Mouse (Mus musculus): ENCODE measurements around the gene Opa1. TPM values are rescaled to one million over a fixed set of nuclear protein-coding genes. Genes with fewer than 3 reads are reported as not detected.

Gene Opa1
- total RNA-seq, 2 experiments from 2014 or later, result 76.6 to 82.4 TPM

DNA sequence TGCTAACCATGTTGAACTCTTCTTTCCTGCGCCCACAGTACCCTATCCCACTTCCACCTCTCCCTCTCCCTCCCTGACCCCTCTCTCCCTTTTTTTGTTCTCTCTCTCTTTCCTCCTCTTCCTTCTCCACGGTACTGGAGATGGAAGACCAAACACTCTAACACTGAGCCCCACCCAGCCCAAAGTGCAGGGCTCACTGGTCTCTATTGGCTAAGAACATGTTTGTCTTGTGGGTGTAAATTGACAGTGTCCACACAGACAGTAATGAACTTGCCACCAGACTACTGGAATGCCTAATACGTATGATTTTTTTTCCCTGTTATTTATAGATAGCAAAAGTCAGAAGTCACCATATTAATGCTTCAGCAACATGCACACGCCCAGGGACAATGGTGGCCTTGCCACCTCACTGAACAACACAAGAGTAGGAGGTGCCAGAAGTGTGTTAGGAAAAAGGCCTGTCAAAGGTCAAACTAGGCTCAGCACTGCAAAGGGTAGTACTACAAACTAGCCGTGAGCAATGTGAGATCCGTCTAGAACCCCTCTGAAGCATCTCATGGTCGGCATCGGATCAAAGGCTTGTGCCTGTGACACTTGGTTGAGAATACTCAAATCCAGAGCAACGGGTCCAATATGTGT lies 77.2 kb downstream of the Opa1 start:
- no peak for DNase-seq

DNA sequence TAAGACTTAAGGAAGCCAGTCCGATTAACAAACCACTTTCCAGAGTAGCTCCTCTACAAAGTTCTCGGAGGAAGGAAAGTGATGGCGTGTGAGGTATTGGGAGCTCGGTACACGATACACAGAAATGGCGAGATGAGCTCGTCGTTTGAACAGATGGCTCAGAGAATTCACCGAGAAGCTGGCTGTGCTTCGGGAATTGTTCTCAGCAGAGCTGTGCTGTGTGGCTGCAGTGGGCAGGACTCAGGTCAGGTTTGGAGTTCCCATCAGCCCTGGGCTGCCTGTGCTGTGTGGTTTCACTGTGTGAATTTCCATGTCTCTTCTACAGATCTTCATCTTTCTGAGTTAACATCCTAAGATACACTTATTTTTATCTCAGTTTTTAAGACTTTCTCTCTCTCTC lies 77.8 kb downstream of the Opa1 start:
- DNase-seq, result no peak

DNA sequence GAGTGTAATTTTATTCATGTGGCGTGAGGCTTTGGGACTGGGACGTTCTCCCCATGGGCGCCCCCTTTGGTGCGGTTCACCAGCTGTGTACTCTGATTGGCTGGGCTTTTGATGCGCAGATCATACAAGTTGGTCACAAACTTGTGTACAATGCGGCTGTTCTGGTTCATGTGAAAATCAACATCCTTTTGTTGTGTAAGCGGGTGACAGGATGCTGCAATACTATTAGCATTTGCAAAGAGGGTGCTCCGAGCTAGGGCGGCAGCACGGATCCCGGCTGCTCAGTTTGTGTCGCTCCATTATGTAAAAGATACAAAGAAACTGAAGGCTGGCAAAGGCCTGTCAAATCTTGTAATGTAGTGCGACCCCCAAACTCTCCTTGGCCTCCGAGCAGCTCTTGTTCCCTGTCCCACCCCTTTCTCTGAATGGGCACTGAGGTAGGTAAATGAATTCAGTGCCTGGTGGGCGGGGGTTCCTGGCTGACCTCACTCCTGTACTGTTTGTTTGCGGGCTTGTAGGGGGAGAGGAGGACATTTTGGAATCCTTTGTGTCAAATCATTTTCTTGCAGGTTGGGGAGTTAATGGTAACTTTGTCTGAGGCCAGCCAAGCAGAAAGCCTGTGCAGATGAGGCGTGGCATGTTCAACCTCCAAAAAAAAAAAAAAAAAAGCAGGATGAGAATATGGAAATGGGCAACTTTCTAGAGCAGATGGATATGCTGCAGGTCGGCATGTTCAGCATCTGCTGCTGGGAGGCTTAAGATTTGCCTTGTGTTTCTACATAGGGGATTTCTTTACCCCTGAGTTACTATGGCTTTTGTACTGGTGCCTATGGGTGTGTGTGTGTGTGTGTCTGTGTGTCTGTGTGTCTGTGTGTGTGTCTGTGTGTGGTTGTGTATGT lies 78.8 kb downstream of the Opa1 start:
- no peak for DNase-seq

- DNase-seq, result no peak
Observed at GRCm38 (mm10) chr16:29659101-29659810, 80.1 kb downstream of the Opa1 start.

DNA sequence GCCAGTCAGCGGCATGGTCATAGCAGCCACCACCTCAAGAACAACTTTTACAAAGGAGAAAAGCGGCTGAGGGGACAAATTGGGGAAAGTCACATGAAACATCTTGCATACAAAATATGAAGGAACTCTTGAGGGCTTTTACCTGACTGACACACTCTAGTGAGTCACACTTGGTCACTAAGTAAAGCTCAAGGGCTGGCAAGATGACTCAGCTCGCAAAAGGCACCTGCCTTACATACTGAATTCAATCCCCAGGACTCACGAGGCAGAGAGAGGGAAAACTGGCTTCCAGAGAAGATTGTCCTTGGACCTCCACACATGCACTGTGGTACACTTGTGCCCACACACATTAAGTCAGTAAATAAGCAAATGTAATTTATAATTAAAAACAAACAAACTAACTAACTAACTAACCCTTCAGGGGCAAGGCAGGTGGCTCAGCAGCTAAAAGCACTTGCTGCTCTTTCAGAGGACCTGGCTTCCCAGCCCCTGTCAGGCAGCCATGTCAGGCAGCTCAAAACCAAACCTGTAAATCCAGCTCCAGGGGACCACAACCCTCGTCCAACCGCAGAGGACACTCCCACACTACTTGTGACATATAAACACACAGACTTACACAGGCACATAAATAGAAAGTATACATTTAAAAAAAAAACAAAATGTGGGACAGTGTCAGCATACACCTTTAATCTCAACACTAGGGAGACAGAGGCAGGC lies 84.1 kb downstream of the Opa1 start:
- no peak for DNase-seq

DNA sequence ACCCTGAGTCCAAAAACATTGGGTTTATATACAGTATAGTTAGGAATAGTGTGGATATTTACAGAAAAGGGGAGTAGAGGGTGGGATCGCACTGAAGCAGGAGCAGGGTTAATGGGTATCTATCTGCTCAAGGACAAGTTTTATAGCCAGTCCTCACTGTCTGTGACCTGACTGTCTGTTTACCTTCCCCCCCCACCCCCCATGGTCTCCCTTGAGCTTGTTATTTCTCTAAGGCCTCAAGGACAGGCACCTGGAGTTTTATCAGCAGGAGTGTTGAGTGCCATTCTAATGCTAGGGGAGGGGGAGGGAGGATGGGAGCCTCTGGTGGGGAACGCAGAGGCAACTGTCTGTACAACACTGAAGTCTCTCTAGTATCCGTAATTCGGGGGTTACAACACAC lies 85.3 kb downstream of the Opa1 start:
- no peak for DNase-seq

- DNase-seq, result no peak
Observed at GRCm38 (mm10) chr16:29666991-29667701, 88.0 kb downstream of the Opa1 start.

DNA sequence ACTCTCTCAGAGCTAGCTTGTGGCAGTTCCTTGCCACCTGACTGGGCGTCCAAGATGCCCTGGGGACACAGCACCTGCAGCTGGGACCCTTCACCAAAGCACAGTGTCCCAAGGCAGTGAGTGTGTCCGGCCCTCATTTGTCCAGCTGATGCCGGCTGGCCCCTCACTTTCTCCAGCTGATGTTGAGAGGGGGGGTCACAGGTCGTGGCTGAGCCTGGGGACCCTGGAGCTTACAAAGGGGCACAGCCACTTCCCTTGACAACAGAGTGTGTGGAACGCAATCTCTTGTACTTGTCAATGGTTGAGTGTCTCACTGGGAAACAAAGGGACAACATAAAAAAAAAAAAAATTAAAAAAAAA lies 88.5 kb downstream of the Opa1 start:
- DNase-seq, result no peak

- DNase-seq, result no peak
Observed at GRCm38 (mm10) chr16:29668451-29668850, 89.3 kb downstream of the Opa1 start.

DNA sequence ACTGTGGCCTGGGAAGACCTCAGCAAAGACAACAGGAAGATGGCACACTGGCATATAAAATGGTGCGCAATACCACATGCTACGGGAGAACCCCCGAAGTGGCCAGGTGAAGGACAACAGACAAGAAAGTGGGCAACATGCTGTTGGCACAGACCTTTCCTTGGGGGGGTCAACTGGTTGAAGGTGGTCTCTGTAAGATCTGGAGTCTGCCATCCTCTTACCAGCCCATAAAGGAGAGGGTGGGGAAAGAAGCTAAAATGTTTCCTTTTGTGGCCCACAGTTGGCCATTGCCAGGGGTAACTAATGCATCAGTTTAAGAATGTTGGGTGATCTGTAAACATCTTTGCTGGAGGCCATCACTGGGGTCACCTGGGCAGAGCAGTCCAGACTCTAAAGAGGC lies 91.7 kb downstream of the Opa1 start:
- DNase-seq, result no peak

DNA sequence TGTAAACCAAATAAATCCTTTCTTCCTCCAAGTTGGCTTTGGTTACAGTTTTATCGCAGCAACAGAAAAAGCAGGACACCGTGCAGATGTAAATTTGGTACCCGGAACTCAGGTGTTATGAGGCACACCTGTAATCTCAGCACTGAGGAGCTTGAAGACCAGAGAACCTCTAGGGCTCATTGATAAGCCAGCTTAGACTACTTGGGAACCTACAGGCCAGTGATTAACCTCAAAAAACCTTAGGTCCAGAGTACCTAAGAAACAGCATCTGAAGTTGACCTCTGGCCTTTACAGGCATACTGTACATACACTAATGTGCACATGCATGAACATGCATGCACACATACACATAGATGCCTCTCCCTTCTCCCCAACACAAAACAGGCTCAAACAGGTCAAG lies 94.1 kb downstream of the Opa1 start:
- DNase-seq, result no peak

DNA sequence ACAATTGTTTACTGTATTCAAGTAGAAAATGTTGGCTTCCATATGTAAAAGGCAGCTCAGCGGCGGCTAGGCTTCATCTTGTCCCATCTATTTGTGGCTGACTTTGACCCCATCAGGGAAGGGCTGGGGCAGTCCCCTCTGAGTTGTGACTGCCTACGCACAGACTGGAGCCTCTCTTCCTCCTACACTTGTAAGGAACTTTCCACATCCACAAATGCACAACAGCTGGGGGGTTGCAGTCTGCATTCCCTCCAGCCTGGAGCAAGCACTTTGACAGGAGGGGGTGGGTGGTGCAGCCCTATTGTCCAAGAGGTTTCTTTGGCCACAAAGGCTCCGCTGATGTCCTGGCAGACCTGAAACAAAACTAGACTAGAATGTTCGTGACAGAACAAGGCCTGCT lies 100.5 kb downstream of the Opa1 start:
- no peak for DNase-seq

DNA sequence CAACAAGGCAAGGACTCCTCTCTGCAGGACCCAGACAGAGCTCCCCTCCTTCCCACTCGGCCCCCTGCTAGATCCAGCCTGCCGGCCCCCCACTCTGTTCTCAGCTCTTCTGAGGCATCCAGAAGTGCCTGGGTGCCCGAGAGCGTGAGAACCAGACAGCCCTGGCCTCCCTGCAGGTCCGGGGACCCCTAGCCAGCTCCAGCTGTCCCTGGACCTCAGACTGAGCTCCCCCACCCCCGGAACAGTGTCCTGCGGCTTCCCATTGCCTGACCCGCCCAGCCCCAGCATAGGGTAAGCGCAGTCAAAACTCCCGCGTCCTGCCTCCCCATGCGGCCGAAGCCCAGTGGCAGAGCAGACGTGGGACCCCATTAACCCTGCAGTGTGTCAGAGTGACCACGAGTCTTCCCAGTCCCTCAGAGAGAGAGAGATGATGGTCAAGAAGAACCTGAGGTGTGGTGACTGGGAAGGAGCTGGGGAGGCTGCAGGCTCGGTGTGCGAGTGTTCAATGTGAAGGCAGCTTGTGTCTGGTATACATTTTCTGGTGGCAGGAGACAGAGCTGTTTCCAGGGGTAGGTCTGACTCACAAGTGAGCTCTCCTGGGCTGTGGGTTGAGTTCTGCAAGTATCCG lies 101.5 kb downstream of the Opa1 start:
- no peak for DNase-seq

DNA sequence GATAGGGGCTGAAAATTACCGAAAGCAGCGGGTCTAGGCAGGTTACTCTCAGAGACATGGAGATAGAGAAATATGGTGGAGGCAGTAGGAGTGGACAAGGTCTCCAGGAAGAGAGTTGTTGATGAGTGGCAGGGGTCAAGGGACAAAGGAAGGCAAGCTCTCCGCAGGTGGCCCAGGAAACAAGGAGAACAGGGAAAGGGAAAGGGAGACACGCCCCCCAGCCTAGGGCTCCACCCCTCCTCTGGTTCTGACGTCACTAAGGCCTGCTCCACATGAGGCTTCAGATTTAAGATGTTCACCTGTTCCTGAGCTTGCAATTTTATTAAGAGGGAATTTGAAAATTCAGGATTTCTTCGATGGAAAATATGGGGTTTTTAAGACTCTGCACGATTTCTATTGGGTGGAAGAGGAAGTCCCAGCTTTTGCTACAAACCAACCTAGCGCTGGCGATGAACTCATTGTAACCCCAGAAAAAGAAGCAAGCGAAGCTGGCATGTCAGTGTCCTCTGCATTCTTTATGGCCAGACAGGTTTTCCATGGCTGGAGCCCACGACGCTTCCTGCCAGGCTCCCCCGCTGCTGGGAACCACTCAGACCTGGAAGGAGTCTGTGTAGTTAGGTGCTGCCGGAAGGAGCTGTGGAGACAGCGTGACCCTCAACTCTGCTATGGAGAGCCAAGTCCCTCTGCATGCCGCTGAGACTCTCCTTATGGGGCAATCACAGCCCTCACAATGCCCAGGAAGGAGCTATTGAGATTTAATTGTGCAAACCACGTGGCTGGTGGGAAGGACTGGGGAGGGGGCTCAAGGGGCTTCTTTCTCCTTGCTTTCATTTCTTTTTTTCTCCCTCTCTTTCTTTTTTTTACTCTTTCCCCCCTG lies 103.7 kb downstream of the Opa1 start:
- DNase-seq, result no peak

GRCm38 (mm10) chr16:29683563-29683962 lies 104.4 kb downstream of the Opa1 start:
- DNase-seq, result no peak

GRCm38 (mm10) chr16:29684111-29684510 lies 105.0 kb downstream of the Opa1 start:
- no peak for DNase-seq

DNA sequence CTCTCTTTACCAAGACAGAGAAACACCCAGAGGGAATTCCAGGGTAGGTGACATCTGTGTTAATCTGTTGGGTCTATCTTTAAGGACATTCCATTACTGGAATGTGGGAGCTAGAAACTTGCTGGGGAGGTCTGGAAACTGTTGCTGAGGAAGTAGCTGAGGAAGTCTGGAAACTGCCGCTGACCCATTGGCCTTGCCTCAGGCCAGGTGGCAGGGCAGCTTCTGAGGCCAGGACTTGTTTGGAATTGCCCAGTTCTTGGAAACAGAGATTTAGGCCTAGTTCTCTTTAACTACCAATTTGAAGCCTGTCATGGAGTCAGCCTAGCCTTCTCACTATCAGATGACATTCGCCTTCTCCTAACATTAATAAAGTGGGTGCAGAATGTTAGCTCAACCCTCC lies 105.5 kb downstream of the Opa1 start:
- DNase-seq, result no peak

GRCm38 (mm10) chr16:29686141-29686540 lies 107.0 kb downstream of the Opa1 start:
- DNase-seq, result no peak

- no peak for DNase-seq
Observed at GRCm38 (mm10) chr16:29687987-29688885, 109.1 kb downstream of the Opa1 start.

Measured in gastrocnemius, postnatal 25 days (tissue).